Mouse (Mus musculus) ES-E14 (cell line): ENCODE data around the gene Gm17087.

Source experiments
- CHD2 ChIP-seq: IDR thresholded peaks from 2 replicates; pipeline ENCODE4 v1.6.1; 2014; ENCODE audit warnings: mild to moderate bottlenecking, low read depth, low read length, inconsistent platforms
- HCFC1 ChIP-seq: IDR thresholded peaks from 2 replicates; pipeline ENCODE4 v1.6.1; 2012; ENCODE audit warnings: low read length, inconsistent platforms, borderline replicate concordance; ENCODE audit not compliant: insufficient read depth
- ZNF384 ChIP-seq: IDR thresholded peaks from 2 replicates; pipeline ENCODE4 v1.6.1; 2012; ENCODE audit warnings: low read depth, low read length, inconsistent platforms

DNA sequence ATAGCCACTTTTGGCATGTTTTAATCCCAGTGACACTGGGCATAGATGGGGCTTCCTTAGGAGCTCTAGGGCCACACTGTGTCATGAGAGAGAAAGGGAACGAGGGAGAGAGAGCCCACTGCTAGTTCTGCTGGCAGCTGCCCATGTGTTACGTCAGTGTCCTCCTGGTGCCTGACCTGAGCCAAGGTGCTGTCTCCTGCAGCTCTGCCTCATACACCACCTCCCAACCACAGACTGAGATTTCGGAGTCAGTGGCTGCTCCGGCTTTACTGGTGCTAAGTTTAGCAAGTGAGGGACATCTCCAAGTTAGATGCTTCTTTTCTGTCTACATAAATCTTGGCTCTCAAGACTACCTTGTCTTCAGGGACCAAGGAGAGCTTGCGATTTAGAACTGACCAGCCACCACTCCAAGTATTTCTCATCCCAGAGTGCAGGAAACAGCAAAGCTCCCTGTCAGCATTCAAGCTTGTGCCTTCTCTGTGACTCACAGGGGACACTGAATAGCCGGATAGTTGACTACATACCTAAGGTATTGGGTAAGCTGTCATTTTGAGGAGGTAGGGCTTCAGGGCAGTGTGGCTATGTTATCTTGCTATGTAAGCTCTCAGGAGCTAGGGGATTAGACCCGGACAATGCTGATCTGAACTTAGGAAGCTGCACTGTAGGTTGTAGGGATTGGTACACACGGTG is 14.3 kb downstream of the Gm17087 start:
- TF ChIP-seq CHD2: no peak
- no peak for TF ChIP-seq ZNF384
- no peak for TF ChIP-seq HCFC1
